Mouse (Mus musculus) G1E (cell line): ENCODE results near the gene Fgd2.

ENCODE experiments used
- CTCF ChIP-seq: IDR thresholded peaks from 2 replicates; pipeline ENCODE4 v1.5.1; 2012; ENCODE audit warnings: low read depth, low read length, inconsistent platforms, mixed read lengths
- GATA1 ChIP-seq: IDR thresholded peaks from 2 replicates; pipeline ENCODE4 v1.6.1; 2012; ENCODE audit warnings: borderline replicate concordance, low read length, inconsistent platforms, mixed read lengths
- GATA2 ChIP-seq: IDR thresholded peaks from 2 replicates; pipeline ENCODE4 v1.6.1; 2012; ENCODE audit warnings: low read depth, low read length, inconsistent platforms, borderline replicate concordance
- POLR2AphosphoS5 ChIP-seq: IDR thresholded peaks from 2 replicates; pipeline ENCODE4 v1.6.1; 2012; ENCODE audit warnings: low read depth, low read length, inconsistent platforms; ENCODE audit not compliant: insufficient replicate concordance
- TAL1 ChIP-seq: conservative IDR thresholded peaks from 2 replicates; pipeline ENCODE4 v1.6.1; 2012; ENCODE audit warnings: low read depth, low read length, inconsistent platforms, mixed read lengths

GRCm38 (mm10) chr17:29385746-29386145 is 25.0 kb downstream of the Fgd2 start:
- no peak for TF ChIP-seq CTCF
- TF ChIP-seq TAL1: no peak
- no peak for TF ChIP-seq GATA2
- TF ChIP-seq POLR2AphosphoS5: no peak
- no peak for TF ChIP-seq GATA1
